Mouse (Mus musculus) adrenal gland, postnatal 4 days (tissue): ENCODE data around the gene Krr1. TPM values are rescaled to one million over a fixed set of nuclear protein-coding genes. Genes with fewer than 3 reads are reported as not detected.
"Not testable (repeated sequence)": the region's sequence is repeated elsewhere in the genome, so short reads cannot be mapped to it uniquely, and the experiment has no call there.

ENCODE experiments used
- DNase-seq, 2 experiments: peaks; one replicate each; pipeline ENCODE4 v3.0.0; 2021 to 2022; ENCODE audit warnings: low spot score in 2 of 2, mixed read lengths in 2 of 2
- total RNA-seq, 2 experiments: library from RNA; stranded (reverse); gene quantifications; 2 replicates each; pipeline ENCODE4 v1.2.3; 2021

Gene Krr1
- total RNA-seq, 2 experiments from 2014 or later, result 36.1 to 41.8 TPM

DNA sequence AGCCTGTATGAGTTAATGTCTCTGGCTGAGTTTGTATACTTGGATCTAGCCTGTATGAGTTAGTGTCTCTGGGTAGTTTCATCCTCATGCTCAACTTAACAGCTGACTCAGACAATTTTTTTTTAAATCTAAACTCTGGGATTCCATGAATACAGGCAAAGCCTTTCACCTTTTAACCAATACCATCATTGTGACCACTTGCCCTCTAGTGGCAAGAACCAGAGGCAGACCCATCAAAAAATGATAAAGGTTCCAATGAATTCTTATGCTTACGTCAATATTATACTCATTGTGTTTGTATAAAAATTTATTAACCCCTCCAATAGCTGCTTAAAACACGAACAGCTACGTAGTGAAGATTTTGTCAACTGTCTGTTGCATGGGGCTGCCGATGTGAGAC, 6.1 kb upstream of the Krr1 start:
- no peak for DNase-seq

DNA sequence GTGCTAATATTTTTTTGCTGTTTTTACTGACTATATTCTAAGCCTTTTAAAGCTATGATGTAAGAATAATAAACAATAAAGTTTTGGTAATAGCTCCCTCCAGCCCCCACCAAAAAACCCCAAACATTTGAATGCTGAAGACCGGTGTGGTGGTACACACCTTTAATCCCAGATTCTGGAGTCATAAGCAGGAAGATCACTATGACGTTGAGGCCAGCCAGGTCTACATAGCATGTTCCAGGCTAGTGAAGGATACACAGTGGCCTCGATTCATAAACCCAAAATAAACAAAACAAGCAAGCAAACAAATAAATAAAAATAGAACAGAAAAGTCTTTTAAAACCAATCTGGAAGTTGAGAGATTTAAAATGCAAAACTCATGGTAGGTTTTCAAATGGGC, 535 bp upstream of the Krr1 start:
- DNase-seq, result no peak

DNA sequence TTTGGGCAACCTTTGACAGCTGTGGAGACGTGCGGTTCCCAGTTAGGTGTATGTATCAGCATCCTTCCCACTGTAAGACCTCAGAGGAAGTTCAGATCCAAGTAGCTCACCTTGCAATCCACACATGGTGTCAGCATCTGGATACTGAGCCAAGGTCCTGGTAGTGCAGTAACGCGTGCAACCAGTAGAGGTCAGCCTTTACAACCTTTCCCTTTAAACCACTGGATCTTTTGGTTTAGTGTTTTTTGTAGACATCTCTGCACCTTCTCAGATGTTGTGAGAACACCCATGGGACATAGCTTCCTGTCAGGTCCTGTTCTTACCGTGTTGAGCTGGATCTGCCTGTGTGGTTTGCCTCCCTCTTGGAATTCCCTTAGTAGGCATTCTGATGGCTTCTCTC, 5.1 kb downstream of the Krr1 start:
- peak in 1 of 2 experiments; percentile 16 for DNase-seq

DNA sequence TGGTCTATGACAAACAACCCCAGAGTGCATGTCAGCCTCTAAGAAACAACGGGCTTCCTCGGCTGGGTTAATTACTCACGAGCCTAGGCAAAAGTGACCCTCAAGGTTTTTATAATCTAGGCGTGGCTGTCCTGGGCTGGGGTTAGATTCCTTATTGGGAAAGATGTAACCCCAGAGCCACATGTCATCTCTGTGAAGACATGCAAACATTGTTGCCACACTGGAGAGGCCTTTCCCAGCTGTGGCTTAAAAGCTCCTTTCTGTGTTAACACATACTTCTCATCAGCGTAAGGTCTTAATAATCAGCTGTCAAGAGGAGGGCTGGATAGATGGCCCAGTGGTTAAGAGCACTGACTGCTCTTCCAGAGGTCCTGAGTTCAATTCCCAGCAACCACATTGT, 10.6 kb downstream of the Krr1 start:
- DNase-seq, result no peak

DNA sequence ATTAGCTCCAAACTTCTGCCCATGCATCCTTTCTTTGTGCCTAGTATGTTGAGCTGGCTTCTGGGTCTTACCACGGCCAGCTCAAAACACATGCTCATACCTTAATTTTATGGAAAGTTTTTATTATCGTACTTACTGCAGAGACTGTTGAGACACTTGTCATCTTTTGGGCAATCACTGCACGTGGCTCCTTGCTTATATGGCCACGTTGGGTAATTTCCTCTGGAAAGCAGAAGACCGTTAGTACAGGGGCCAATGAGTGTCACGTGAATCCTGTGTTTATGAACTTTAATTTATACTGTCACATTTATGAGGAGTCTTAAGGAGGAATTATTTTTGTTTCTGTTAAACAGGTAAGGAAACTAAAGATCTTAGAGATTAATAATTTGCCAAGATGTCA, 14.0 kb downstream of the Krr1 start:
- DNase-seq, result no peak

DNA sequence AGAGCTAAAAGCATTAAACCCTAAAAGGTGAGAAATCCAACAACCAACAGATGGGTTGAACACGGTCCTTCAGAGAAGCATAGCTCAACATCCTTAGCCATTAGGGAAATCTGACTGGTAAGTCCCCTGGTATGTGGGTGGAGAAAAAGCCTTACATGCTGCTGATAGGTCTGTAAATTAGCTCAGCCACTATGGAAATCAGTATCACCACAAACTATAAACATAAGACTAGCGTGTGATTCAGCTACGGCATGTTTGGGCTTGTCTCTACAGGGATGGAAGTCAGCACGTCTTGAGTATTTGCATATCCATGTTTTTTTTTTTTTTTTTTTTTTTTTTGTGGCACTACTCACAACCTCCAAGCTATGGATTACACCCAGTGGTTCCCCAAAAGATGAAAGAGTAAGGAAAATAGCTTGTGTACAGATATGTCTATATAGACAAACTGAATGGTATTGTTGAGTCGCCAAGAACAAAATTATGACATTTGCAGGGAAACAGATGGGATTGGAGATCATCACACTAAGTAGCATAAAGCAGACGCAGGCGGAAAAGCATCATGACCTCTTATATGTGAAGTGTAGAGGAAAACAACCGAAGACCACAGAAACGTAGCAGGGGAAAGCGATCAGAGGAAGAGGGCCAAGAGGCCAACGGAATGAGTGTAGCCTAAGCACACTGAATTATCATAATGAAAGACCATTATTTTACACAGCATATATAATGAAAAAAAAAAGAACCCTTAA, 23.5 kb downstream of the Krr1 start:
- no peak for DNase-seq

DNA sequence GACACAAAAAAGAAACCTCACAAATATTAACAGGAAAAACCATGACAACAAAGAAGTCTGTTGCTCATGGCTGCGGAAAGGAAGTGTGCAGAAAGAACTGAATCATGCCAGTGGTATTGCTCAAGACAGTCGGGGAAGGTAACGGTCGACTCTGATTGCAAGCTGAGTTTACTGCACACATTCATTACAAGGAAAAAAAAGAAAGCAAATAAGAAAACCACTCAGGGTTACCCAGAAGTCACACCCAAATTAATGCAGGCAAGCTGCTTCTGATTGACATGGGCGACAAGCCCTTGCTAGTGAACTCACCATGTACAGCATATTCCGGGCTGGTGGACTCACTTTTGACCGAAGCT, 24.1 kb downstream of the Krr1 start:
- DNase-seq, result no peak

DNA sequence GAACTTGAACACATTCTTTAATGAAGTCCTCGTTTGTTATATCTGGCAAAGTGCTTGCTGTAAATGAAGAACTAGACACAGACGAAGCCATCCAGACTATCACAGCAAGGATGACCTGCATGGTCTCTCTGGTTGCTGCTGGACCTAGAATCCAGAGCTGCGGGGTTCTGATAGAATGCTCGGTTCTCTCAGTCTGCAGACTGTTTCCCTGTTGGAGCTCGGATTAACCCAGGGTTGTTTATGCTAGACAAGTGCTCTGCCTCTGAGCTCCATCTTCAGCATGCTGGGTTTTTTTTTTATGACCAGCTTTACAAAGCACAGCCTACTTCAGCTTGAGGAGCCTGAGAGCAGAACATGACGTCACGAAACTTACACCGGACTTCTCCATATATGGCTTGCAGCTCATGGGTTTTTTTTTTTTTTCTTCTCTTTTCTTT, 24.5 kb downstream of the Krr1 start:
- no peak for DNase-seq

DNA sequence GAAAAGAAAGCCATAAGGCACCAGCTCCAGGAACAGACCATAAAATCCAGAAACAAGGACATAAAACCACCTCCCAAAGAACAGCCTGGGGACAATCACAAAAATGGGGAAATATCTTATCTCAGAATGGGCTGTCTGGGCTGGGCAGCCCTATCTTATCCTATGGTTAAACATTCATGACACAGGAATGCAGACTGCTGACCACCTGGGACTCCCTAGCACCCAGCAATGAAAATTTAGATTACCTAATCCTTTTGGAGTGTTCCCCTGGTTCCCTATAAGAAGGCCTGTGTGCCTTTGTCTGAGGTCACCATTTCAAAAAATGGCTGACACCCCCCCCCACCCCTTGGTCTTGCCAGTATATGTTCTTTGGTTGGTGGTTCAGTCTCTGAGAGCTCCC, 25.2 kb downstream of the Krr1 start:
- no peak for DNase-seq

DNA sequence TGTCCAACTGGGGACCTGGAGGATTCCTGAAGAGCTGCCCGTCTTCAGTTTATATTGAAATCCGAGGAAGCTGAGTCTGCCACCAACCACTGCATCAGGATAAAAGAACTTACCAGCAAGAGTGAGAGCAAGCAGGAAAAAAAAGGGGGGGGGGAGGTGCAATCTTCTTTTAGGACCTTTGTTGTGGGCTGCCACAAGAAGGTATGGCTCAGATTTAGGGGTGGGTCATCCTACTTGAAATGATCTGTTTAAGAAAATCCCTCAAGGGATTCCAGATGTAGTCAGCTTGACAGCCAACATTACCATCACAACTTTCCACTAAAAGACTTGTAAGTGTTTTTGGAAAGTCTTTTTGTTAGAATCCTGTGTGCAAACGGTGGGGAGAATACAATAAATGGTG, 27.3 kb downstream of the Krr1 start:
- DNase-seq, result no peak

DNA sequence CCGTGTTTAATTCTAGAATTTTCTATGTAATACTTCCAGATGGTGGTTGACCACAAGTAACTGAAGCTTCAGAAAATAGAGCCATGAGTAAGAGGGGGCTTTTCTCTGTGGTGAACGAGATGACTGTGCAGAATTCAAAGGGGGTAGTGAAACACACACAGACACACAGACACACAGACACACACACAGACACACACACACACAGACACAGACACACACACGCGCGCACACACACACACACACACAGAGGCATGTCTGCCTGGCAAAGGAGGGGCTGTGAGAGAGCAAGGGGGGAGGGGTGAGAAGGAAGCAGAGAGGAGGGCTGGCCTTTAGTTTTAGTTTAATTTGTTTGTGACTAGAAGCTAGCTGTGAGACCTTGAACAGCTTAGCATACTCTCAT, 28.1 kb downstream of the Krr1 start:
- DNase-seq, result no peak

DNA sequence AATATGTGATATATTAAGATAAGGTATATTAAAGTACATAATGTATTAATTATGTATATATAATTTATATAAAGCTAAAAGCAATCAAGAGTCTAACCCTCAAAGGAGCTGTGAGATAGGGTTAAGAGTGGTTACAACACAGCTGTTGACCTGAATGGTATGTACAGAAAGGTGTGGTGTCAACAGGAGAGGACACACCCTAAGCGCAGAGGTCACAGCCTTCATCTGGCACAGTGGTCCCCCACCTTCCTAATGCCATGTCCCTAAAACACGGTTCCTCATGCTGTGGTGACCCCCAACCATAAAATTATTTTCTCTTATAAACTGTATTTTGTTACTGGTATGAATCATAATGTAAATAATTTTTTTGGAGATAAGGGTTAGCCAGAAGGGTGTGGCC, 28.9 kb downstream of the Krr1 start:
- no peak for DNase-seq

DNA sequence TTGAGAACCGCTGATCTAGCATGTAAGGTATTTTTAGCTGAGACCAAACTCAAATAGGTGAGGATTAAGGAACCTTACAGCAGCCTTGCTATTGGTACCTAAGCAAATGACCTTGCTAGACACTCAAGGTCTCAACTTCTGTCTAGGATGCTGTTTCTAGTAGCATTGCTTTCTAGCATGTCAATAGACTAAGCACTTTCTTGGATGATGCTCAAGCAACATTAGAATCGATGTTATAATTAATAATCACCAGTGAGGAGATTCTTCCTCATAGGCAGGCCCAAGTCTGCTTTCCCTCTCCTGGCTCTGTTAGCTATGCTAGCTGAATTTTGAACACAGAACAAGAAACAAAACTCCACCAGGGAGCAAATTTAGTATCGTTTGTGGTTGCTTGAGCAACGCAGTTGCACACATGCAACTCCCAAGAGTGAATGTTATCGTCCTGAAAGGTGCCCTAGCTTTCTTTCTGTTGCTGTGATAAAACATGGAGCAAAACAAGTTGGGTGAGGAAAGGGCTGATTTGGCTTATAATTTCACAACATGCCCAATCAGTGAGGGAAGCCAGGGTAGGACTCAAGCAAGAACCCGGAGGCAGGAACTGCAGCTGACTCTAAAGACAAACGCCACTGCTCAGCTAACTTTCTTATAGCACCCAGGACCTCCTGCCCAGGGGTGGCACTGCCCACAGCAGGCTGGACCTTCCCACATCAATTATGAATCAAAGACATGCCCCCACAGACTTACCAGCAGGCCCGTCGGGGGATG, 29.5 kb downstream of the Krr1 start:
- no peak for DNase-seq

DNA sequence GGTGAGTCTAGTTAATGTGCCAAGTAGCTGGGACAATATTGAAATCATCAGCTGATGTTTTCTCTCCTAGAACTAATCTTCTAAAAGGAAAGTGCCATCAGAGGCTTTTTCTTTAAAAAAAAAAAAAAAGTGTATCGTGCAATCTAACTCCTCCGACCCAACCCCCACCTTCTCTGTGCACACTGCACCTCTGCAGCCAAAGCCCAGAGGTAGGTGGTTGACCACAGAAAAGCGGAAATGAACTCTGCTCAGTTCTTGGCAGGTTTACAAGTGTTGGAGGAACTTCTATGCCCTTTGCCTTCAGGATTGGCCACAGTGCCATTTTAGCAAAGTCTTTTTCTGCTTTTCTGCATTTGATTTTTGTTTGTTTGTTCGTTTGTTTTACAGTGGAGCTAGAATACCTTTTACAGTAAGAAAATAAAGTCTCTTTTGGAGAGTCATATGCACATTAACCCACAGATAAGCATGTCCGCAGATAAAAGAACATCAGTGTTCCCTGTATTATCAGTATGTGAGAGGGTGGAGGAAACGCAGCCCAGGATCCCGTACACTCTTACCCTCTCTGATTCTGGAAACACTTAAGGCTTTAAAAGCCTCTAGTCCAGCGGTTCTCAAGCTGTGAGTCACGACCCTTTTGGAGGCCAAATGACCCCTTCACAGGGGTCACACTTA, 30.2 kb downstream of the Krr1 start, which contains the start of gene Glipr1:
Gene Glipr1, minus strand, starts transcription at position 88 of the 672 bp plus-strand sequence.
- no peak for DNase-seq

DNA sequence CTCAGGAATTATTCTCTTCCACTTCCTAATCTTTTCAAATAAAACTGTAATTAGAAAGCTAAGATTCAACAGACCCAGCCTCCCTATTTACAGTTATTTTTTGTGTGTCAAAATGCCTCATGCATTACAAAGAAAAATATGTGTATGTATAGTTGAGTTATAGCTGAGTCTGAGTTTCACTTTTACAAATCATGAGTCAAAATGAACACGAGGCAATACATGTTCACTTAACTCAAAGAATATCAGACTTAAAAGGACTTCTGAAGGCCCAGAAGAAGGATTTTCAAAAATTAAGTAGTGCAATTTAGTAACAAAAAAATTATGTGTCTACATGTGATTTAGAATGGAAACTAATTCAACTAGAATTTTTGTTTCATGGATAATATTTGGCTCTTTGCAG, 37.0 kb downstream of the Krr1 start:
- DNase-seq, result not testable (repeated sequence)

DNA sequence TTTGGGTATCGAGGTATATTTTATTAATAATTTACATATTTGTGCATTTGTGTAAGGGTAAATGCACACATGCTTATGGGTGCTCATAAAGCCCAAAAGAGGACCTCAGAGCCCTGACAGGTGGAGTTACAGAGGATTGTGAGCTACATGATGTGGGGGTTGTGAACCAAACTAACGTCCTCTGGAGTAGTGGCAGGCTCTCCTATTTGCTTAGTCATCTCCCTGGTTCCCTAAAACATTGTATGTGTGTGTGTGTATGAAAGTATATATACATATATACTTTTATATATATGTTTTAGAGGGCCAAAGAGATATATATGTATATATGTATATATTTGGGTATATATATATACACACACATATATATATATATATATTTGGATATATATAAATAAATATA, 51.1 kb downstream of the Krr1 start:
- DNase-seq, result no peak

DNA sequence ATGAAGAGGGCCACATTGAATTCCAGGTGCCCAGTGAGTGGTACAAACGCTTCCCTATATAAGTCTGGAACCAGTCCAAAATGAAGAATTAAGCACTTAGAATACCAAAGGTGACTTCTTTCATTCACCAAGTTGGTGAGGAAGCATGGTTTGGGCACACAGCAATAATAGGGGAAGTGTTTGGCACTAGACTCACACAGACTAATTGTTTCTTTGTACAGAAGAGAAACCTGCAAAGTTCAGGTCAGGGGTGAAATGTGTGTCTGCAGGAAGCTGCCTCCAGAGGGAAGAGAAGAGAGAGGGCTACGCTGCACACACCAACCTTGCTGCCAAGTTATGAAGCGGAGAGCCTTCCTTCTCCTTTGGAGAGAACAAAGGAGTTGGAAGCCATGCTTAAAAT, 56.2 kb downstream of the Krr1 start:
- not testable (repeated sequence) for DNase-seq

Other genes starting within 250 kb of the Krr1 start
- gene Glipr1, start 30.0 kb downstream of the Krr1 start, total RNA-seq, result 1 to 10 TPM; 1.2 to 1.7 TPM
- gene Glipr1l1, start 87.5 kb downstream of the Krr1 start, total RNA-seq, result not detected
- gene Glipr1l2, start 110.7 kb downstream of the Krr1 start, total RNA-seq, result not detected
- gene Glipr1l3, start 187.7 kb downstream of the Krr1 start, total RNA-seq, result not detected
- gene Caps2, start 191.0 kb downstream of the Krr1 start, total RNA-seq, result under 1 TPM in 1 of 2 experiments, not detected in 1; 0.28 TPM